ENCODE assay signal across 8 mouse cellular contexts in genomic region chr9:103110727-103111501, GRCm38 (mm10). TPM values are rescaled to one million over a fixed set of nuclear protein-coding genes. Genes with fewer than 3 reads are reported as not detected.
A peak's percentile ranks its signal among the peaks of the same experiment; 100 is the strongest.
DNase-seq lines count a peak whose midpoint lies in the region; ATAC-seq and TF ChIP-seq lines count a peak whose summit lies in the region.

No protein-coding gene starts in this region.

- no peaks in the 10 kb centered on the region for H3K36me3 ChIP-seq in kidney, postnatal 0 days (ENCODE audit: insufficient read depth, low read length)
- no peaks in the 10 kb centered on the region for H3K36me3 ChIP-seq in limb, embryonic 14.5 days (ENCODE audit: control insufficient read depth, insufficient read depth, low read length)

- peak; percentile 29 for DNase-seq in kidney, postnatal 0 days (ENCODE audit: low spot score)
- no peak for DNase-seq in kidney, adult 9 months
- no peak for DNase-seq in limb, embryonic 14.5 days (ENCODE audit: low spot score)
- DNase-seq in naive thymus-derived CD4-positive, alpha-beta T cell, adult 2 months (ENCODE audit: low read depth): peak; percentile 68
- DNase-seq in gastrocnemius, adult 8-10 months (ENCODE audit: low spot score in 2 of 2): no peak
- DNase-seq in spleen, postnatal 4 days (ENCODE audit: low spot score in 2 of 2): no peak

- ATAC-seq in kidney, postnatal 0 days (replicated peaks; ENCODE audit: low FRiP score, low read depth): no peak
- ATAC-seq in limb, embryonic 14.5 days (ENCODE audit: low FRiP score, low read depth): no peak
- ATAC-seq in inflammation-experienced regulatory T-cells, adult 6 months: no peak

- no peaks in the 10 kb centered on the region for H3K9me3 ChIP-seq in kidney, postnatal 0 days (replicated peaks; ENCODE audit: low read length)
- H3K9me3 ChIP-seq in limb, embryonic 14.5 days (ENCODE audit: control insufficient read depth, low read length): no peaks in the 10 kb centered on the region

- H3K27me3 ChIP-seq in kidney, postnatal 0 days (ENCODE audit: insufficient read depth, low read length): 0 out of 2 replicates have a peak, but pooled peaks cover 9% of the 10 kb centered on the region
- peaks cover 35% of the 10 kb centered on the region for H3K27me3 ChIP-seq in limb, embryonic 14.5 days (ENCODE audit: control insufficient read depth, insufficient read depth, low read length)

- no peak for TF ChIP-seq CTCF in kidney, postnatal 0 days (IDR thresholded peaks at IDR 0.05; ENCODE audit: low read depth)
- no peak for TF ChIP-seq CTCF in embryonic fibroblast, embryonic 13.5 days (IDR thresholded peaks at IDR 0.05; ENCODE audit: borderline replicate concordance, insufficient read depth, low read length)

- peak overlapping the region; percentile 73 for H3K9ac ChIP-seq in kidney, postnatal 0 days (ENCODE audit: low read depth, low read length)
- peak overlapping the region; percentile 69 for H3K9ac ChIP-seq in limb, embryonic 14.5 days (ENCODE audit: low read depth, low read length, severe bottlenecking)

- TF ChIP-seq POLR2A in embryonic fibroblast, embryonic 13.5 days (IDR thresholded peaks at IDR 0.05; ENCODE audit: low read depth, low read length): no peak
- no peak for TF ChIP-seq POLR2A in limb, embryonic 14.5 days (IDR thresholded peaks at IDR 0.05; ENCODE audit: borderline replicate concordance, extremely low read depth, insufficient read depth, insufficient read length)

- H3K27ac ChIP-seq in kidney, postnatal 0 days: no peak overlapping the region
- H3K27ac ChIP-seq in embryonic fibroblast, embryonic 13.5 days (ENCODE audit: insufficient read depth, low read length): no peak overlapping the region
- H3K27ac ChIP-seq in limb, embryonic 14.5 days (replicated peaks; ENCODE audit: low read depth, low read length): no peak overlapping the region

- 0 out of 2 replicates have a peak, but pooled peaks cover 8% of the 10 kb centered on the region for H3K4me1 ChIP-seq in kidney, postnatal 0 days (replicated peaks; ENCODE audit: insufficient read depth, low read length)
- no peaks in the 10 kb centered on the region for H3K4me1 ChIP-seq in embryonic fibroblast, embryonic 13.5 days (ENCODE audit: control insufficient read depth, insufficient read depth, low read length)
- H3K4me1 ChIP-seq in limb, embryonic 14.5 days (ENCODE audit: control insufficient read depth, insufficient read depth, low read length): peaks cover 12% of the 10 kb centered on the region

- whole genome bisulfite sequencing in kidney, postnatal 0 days: 16% methylated on average over 18 of the region's 18 CpGs
- 17% methylated on average over 18 of the region's 18 CpGs for WGBS in limb, embryonic 14.5 days

- H3K4me2 ChIP-seq in kidney, postnatal 0 days (ENCODE audit: low read length): peak overlapping the region; percentile 95
- H3K4me2 ChIP-seq in limb, embryonic 14.5 days (replicated peaks; ENCODE audit: low read depth, low read length, severe bottlenecking): peak overlapping the region; percentile 94

- peak overlapping the region; percentile 65 for H3K4me3 ChIP-seq in kidney, postnatal 0 days (replicated peaks; ENCODE audit: low read depth, low read length)
- H3K4me3 ChIP-seq in embryonic fibroblast, embryonic 13.5 days (ENCODE audit: insufficient read depth, low read length): peak overlapping the region; percentile 43
- peak overlapping the region; percentile 71 for H3K4me3 ChIP-seq in limb, embryonic 14.5 days (replicated peaks; ENCODE audit: low read length)

RNA-seq across cellular contexts. Expression of gene Rab6b, which starts 0.7 kb away (rescaled TPM):
- 7.3 and 8.7 TPM in 2 replicates for polyA plus RNA-seq in kidney, postnatal 0 days (2015; fragmentation: Nextera tagmentation; extraction: Ambion mirVana)
- polyA plus RNA-seq in embryonic fibroblast, embryonic 13.5 days (2011; ENCODE audit: insufficient read length, low read depth, missing spikeins): 1.7 and 2.4 TPM in 2 replicates
- polyA plus RNA-seq in limb, embryonic 14.5 days (2012; rRNA removed): 8.1 and 9.6 TPM in 2 replicates
- 3.5 and 4.2 TPM in 2 replicates for polyA plus RNA-seq in limb, embryonic 14.5 days (2014; fragmentation: Nextera tagmentation; extraction: Ambion mirVana)
- total RNA-seq in gastrocnemius, adult 8-10 months (2022): 1 to 10 TPM in 2 of 4 experiments, under 1 TPM in 2; 0.73 to 2.0 (median 1.4) TPM
- polyA plus RNA-seq in inflammation-experienced regulatory T-cells, adult 6 months (2017; shearing (Covaris generic)): 1 to 10 TPM in 1 of 3 experiments, under 1 TPM in 1, not detected in 1; 0.26 to 8.1 TPM

Comparison
In these comparisons a context has a peak if more than half of its experiments do, and no peak if none do; other contexts are left out.
1. DNase-seq: peak in kidney, postnatal 0 days (single experiment) and naive thymus-derived CD4-positive, alpha-beta T cell, adult 2 months (single experiment); none in kidney, adult 9 months (single experiment), limb, embryonic 14.5 days (single experiment), gastrocnemius, adult 8-10 months (0 of 2) and spleen, postnatal 4 days (0 of 2).
2. Peak in every context shown above with its lines, with median percentiles within 50 percentile points of each other: H3K4me3 ChIP-seq.